Mouse (Mus musculus) gastrocnemius, postnatal 4 days (tissue): ENCODE results near the gene Has3. TPM values are rescaled to one million over a fixed set of nuclear protein-coding genes. Genes with fewer than 3 reads are reported as not detected.
A peak's percentile ranks its signal among the peaks of the same experiment; 100 is the strongest.
"Not testable (repeated sequence)": the region's sequence is repeated elsewhere in the genome, so short reads cannot be mapped to it uniquely, and the experiment has no call there.

Source experiments
- DNase-seq, 2 experiments: peaks; one replicate each; pipeline ENCODE4 v3.0.0; 2021 to 2022; ENCODE audit warnings: low spot score in 2 of 2, mixed read lengths in 2 of 2
- long read RNA-seq, 2 experiments: library from polyadenylated mRNA; stranded (forward); transcript quantifications; one replicate each; pipeline ENCODE4 v2.0.0; 2021
- total RNA-seq, 2 experiments: library from RNA; stranded (reverse); gene quantifications; 2 replicates each; pipeline ENCODE4 v1.2.3; 2021

The Has3 gene
- total RNA-seq: 1 to 10 TPM; 2.4 to 2.5 TPM
- long read RNA-seq, experiment 1, partial matches to known transcripts: 0 of 1 reads
- long read RNA-seq, experiment 1, other reads (novel, unspliced or antisense): 1 of 1 reads
- long read RNA-seq, experiment 2, full-length matches to known transcripts: 1 of 1 reads
- long read RNA-seq, experiment 2, partial matches to known transcripts: 0 of 1 reads
- long read RNA-seq, experiment 2, other reads (novel, unspliced or antisense): 0 of 1 reads

DNA sequence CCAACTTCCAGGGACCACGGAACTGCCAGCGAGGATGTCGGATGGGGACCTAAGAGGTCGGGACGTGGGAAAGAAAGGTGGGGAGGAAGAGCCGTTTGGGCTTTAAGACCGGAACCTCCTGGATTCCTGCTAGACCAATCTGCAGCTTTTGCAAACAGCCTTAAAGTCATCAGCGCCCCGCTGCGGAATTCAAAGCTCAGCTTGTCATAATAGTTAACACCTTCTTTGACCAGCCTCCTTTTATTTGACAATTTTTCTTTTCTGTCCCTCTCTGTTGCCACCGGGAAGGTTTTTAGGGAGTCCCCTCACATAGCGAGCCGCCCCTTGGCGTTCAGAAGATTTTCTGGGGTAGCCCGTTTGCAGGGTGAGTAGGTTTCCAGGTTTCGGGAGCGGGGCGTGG, at the start of gene Has3:
Gene Has3 (plus strand): TSS at position 192 of the 400 bp plus-strand sequence.
- DNase-seq: no peak

DNA sequence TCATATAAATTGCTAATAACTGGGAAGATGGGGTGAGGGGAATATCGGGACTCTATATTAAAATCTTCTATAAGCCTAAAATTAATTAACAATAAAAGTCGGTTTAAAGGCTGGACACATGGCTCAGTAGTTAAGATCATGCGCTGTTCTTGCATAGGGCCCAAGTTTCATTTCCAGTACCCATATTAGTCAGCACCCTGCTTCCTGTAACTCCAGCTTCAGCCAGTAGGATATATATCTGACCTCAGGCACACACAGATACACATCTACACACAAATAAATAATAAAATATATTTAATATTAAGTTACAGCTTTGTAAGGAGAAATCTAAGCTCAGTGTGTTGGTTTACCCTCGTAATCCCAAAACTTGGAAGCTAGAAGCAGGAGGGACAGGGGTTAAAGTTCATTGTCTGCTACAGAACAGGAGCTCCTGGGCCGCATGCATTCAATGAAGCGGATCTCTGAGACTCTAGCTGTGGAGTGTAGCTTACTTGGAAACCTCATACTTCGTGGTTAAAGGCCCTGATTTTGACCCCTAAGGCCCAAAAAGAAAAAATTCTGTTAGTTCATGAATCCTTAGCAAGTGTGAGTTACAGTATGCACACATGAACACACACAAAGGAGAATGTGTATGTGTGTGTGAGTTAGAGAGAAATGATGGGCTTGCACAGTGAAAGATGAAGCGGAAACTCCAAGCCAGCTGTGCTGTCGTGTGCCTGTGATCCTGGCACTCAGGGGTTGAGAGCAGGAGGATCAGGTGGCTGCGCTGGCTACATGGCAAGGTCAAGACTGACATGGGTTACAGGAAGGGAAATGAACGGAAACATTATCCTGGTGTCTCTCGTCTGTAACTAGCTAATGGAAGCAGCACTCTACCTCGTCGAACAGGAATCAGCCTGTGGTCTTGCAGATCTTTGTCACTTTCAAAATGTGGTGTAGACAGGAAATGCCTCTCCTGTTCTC, 49.2 kb upstream of the Has3 start:
- DNase-seq: no peak

DNA sequence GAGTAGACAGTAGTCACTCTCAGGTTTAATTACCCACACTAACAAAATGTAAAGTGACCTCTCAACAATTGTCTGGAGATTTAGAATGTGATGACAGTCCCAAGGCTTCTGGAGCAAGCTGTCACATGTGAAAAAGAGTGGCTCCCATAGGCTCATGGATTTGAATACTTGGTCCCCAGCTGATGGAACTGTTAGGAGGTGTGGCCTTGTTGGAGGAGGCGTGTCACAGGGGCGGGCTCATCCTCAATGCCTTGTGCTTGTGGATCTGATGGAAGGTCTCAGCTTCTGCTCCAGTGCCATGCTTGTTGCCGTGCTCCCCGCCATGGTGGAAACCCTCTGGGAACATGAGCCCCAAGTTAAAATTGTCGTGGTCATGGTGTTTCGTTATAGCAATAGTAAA, 41.1 kb upstream of the Has3 start:
- DNase-seq: no peak

DNA sequence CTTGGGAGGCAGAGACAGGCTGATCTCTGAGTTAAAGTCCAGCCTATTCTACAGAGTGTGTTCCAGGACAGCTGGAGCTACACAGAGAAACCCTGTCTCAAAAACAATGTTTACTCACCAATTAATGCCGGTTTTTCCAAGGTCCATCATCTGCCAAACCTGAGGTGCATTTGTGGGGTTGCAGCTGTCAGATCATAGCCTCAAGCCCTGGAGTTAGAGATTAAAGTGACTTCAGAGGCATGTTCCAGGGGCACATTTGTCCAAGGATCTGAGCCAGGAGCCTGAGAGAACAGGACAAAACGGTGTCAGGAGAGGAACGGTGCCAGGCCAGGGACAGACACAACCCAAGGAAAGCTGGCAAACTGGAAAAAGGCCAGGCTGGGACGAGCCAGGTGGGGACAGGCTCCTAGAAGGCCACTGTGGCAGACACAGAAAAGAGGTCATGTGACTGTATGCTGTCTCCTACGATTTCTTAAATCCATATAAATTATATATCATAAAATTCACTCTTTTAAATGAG, 40.5 kb upstream of the Has3 start:
- no peak for DNase-seq

DNA sequence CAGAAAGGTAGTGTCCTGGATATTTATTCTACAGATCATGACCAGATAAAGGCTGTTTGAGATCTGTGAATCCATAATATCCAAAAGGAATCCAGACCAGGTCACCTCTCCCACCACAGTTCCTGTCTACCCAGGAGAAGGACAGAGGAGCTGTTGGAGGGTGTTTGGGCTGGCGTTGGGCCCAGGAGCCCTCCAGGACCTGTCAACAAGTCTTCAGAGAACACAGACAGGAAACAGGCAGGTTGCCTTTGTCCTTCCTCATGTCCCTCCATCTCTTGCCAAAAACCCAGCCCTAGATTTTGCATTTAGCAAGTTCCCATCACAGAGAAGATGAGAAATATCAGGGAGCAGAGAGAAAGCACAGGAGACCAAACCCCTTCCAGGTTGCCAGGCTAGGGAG, 35.1 kb upstream of the Has3 start:
- no peak for DNase-seq

DNA sequence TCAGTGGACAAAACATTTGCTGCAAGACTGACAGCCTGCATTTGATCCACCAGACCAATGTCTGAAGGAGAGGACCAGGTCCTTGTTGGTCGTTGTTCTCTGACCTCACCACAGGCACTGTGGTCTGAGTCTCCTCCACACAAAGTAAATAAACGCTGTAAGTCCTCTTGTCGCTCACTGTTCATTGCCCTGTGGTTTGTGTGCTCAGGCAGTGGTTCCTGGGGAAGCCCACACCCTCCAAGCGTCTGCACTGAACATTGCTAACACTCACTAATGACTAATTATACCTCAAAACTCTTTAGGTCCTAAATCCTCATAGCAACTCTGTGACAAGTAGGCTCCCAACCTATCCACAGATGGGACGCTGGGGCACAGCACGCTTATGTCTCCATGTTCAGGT, 33.5 kb upstream of the Has3 start:
- no peak for DNase-seq

DNA sequence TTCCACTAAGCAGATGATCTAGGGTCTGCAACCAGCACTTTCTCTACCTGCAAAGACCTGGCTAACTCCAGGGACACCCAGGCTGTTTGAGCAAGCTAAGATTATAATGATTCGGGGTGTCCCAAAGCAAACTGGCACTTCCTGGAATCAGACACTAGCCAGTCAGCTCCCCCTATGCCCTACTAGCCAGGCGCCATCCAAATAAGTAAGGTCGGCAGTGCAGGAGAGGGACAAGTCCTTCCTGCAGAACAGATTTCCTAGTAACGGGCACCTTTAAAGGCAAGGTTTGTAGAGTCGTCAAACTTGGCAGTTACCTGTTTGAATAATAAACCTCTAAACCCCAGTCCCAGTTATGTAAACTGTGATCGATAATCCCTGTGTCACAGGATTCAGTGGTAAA, 31.2 kb upstream of the Has3 start:
- DNase-seq: no peak

DNA sequence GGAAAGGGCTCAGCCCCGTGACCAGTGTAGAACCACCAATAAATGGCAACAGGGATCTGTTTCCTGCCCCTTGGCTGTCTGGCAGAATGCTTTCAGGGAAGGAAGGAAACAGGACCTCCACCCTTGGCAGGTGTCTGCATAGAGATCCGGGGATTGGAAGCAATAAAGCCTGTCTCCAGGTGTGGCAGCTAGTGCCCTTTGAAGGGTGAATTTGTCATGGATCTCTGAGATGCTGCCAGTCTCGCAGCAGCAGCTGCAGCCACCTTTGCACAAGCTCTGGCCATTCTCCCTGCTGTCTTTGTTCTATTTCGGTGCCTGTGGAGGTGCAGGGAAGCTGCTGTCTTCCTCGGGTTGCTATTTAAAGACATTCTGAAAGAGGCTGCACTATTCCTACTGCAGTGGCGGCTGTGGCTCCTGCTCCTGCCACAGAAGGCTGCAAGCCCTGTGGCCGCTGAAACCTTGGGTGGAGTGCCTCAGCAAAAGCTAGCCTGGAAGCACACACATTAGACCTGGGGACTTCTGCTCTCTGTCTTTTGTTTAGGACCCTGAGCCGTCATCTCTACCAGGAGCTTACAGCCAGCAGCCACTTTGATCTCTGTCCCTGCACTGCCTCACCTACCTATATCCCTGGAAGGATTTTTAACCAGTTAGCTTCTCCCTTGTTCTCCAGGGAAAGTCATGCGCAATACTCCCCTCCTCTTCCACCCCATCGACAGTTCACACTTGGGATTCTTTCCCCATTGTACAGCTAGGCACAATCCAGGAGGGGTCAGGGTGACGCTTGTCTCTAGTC, 30.6 kb upstream of the Has3 start:
- no peak for DNase-seq

DNA sequence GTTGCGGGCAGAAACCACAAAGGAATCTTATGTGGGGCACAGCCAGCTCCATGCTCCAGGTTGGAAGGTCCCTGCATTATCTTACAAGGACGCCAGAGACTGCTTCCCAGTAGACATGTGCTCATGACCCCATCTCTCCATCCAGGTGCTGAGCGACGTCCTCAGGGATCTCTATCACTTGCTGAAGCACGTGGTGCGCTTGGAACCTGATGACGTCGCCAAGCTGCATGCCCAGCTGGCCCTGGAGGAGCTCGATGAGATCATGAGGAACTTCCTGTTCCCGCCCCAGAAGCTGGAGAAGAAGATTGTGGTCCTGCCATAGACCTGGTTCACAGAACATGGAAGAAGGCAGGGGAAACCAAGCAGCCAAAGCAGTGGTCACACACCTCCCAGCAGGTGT, 20.0 kb upstream of the Has3 start:
- no peak for DNase-seq

DNA sequence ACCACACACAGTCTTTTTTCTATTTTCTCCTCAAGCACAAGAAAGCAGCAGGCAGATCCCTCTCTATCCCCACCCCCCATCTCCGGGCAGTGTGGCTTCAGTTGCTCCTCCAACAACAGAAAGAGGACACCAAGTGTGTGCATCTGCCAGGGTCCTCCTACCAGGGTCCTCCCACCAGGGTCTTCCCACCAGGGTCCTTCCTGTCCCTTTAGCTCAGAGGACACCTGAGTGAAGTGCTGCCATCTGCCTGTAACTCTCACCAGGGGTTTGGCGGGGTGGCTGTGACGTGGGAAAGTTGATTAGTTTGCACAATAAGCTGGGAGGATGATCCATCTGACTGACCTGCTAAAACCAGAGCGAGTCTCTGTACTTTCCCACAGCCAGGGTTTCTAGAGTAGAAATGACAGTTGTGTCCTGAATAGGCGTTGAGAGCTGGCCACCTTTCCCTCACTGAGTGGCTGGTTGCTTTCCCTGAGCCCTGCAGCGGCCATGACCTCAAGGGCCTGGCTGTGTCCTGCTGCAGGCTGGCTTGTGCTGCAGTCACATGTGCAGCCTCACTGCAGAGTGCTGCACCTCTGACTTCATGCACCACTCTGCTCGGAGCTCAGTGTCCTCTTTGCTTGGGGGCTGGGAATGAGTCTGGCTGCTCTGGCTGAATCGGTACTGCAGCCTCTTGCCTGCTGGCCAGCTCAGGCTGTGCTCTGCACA, 15.4 kb upstream of the Has3 start:
- DNase-seq: no peak

DNA sequence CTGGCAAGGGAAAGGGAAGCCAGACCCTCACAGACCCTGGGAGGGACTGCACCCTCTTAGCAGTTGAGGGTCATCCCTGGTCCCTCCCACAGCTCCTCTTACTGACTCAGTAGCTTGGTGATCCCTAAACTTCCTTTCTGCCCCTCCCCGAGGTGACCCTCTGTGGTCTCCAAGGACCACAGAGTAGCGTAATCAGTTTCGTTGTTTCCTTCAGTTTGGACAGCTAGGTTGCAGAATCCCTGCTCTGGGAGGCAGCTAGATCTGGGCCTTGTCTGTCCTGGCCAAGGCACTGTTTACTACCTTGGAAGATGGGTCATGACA, 14.8 kb upstream of the Has3 start:
- DNase-seq: no peak

DNA sequence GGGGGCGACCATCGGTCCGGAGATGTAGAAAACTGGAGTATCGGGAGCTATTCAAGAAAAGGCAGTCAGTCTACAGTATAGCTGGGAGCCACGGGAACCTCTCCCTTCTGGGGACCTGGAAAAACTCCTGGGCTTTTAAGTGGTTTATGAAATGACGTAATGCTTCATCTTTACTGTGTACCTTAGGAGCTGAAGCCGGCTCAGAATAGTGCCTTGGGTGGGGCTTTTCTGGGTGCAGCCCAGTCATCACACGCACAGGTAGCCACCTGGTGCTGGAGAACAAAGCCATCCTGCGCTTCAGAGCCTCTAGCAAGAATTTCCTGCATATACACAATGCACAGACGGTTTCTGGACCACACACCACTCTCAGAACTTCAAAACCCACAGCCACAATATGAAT, 7.2 kb upstream of the Has3 start:
- no peak for DNase-seq

DNA sequence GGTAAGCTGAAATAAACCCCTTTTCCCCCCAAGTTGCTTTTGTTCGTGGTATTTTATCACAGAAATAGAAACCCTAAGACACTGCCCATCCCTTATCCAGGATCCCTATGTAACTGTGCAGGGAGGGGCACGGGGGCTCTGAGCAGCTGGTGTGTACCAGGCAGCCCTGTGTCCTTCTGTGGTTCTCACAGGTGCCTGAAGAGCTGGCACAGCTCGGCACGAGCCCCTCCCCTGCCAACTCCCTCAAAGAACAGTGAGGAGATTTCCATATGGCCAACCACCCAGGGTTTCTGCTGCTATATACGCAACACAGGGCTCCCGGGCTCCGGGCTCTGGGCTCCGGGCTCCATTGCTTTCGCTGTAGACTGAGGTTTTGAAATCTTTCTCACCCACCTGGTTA, 4.7 kb upstream of the Has3 start:
- DNase-seq: no peak

DNA sequence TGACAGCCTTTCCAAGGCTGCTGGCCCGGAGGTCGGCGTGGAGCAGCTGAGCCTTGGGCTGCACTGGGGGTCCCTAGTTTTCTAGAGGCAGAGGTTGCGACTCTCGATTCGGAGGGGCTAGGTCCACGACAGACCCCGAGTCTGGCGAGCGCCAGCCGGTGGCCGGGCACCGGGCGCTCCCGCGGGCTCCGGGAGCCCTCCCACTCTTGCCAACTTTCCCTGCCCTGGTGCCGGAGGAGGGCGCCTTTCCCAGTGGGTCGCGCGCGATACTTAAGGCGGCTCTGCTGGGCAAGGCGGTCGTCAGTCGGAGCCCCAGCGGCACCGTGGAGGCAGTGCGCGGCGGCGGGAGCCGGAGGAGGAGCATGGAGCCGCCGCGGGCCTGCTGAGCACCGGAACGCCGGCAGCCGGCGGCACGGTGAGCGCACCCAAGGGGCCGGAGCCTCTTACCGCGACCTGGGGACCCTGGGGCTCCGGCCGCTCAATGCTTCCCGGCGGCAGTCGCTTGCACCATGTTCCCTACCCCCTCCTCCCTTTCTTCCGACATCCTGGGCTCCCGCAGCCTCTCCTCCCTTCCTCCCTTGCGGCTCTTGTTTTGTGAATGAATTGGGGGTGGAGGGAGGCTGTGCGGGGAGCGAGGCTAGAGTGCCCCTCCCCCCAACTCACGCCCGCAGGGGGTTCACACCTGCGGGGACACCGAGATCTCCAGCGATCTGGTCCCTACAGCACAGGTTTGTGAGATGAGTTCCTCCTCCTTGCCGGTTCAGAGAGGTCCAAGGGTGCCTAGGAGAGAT, 690 bp downstream of the Has3 start:
- DNase-seq: peak in 1 of 2 experiments; percentile 60

DNA sequence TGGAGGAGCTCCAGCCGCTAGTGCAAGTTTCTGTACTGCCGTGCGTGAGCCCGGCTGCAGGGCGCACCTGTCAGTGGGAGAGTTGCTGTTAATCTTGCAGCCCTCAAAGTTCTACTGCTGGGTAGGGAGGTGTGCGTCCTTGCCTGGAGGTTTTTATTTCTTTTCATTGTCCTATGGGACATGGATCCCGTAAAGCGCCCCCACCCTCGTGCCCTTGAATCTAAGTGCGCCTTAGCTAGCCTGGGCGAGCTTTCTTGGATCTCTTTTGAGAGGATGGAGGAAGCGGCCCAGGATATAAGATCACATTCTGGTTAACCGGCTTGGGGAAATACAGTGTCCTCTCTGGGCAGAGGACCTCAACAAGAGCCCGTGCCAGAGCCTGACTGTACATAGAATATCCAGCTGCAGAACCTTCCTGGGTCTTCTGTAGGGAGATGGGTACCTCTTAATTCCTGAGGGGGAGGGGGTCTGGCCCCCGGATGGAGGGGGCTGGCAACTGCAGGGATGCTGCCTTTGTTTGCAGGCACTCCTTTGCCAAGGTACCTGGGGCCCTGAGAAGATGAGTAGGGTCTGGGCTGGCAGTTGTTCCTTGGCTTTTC, 1.4 kb downstream of the Has3 start:
- DNase-seq: no peak

DNA sequence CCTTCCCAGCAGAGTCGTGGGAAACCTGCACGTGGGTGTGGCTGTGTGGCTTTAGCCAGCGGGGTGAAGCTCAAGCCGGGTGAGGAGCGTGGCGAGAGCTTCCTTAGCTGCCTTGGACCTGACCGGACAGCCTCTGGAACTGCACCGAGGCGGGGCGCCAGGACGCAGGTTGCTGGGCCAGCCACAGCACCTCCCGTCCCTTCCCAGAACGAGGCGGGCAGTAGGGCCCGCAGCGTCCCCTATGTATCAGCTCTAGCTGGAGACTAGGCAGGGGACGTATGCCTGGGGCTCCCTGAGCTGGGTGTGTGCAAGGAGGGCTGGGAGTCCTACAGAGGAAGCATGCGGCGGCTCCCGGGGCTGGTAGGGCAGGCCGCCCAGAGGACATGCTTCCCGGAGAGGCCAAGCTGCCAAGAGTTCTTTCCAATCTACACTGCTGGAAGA, 1.9 kb downstream of the Has3 start:
- DNase-seq: peak in 1 of 2 experiments; percentile 70

DNA sequence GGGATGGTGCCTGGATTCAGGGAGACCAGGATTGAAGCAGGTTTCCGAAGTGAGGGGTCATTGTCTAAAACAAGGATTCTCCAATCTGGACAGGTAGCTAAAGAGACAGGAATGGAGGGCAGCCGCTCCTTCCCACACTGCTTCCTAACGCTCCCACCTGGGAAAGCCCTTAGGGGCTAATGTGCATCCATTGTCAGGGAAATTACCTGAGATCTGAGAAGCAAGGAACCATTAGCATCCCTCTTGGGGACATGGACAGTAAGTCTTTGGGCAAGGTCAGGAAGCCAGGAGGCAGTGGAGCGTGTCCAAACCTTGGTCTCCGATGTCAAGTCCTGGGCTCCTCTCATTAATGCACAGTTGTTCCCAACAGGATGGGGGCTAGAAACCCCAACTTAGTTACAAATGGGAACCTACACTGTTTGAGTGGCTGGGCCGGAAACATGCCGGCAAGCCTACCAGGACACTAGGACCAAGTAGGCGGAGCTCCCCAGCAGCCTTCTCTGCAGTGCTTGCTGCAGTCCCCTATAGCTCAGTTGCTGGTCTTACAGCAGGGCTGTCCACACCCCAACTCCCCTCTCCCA, 2.5 kb downstream of the Has3 start:
- no peak for DNase-seq

DNA sequence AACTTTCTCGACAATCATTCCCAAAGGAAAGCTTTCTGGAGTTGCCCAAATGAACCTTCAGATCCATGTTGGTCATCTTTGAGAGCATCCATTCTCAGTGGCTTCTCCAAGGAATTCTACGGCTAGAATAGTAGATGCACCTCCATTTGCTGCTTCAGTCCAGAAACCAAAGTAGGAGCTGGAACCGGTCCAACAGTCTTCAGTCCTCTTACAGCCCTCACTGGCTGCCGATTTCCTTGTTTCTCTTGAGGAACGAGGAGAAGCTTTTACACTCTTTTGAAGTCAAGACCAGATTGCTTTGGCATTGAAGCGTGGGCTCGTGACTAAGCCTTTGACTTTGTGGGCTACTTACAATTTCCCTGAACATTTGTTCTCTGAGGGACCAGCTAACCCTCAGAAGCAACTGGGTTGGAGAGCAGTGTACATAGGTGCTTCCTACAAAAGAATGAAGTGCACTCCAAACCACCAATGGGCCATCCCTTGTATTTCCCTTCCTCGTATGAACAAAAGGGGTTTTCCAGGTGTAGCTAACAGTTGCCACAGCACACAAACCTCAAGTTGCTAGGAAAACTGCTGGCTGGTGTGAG, 10.2 kb downstream of the Has3 start:
- DNase-seq: no peak

DNA sequence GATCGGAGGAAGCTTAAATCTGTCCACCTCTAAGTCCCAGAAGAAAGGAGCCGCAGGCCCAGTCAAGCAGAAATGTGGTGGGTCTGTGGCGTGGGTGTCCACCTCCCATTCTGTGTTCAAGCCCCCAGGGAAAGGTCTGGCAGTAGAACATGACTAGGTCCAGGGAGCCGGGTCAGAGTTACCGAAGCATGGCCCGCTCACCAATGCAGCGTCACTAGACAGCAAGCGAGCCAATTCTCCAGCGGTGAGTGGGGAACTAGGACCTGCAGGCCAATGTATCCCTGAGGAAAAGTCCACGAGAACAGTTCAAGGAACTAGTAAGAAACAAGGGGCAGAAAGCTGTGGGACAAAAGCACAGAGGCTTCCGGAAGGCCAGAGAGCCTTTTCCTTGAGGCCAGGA, 14.1 kb downstream of the Has3 start:
- not testable (repeated sequence) for DNase-seq
